Mouse (Mus musculus) heart, postnatal 10 days (tissue): Measurements from ENCODE around the gene Tbc1d10b. TPM values are rescaled to one million over a fixed set of nuclear protein-coding genes. Genes with fewer than 3 reads are reported as not detected.

Source experiments
- DNase-seq, 2 experiments: peaks; one replicate each; pipeline ENCODE4 v3.0.0; 2021
- intact Hi-C: fragments of 180-260 bp; cut with DNase I; formaldehyde crosslinking; loops from one replicate; pipeline ENCODE4 v1.15.1; 2025
- total RNA-seq, 2 experiments: library from RNA; stranded (reverse); gene quantifications; 2 replicates each; pipeline ENCODE4 v1.2.3; 2021

Tbc1d10b gene
- total RNA-seq, 2 experiments from 2014 or later = 35.3 to 37.2 TPM

DNA sequence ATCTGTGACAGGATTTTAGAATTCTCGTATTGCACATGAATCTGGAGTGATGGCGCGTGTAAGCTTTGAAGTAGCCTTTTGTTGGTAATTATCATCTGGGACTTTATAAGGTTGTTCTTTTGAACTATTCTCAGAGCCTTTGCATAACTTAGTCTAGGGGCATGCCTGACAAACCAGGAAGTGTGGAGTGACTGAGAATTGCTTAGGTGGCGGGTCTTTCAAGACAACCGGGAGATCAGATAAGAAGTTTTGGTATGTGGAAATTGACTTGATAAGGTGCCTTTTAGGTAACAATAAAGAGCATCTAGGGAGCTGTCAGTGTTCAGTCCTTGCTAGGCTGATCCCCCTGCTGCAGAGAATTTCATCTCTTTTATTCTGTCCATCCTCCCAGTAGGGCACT is 41.8 kb downstream of the Tbc1d10b start:
- no peak for DNase-seq
- intact Hi-C loops = no loop called here

DNA sequence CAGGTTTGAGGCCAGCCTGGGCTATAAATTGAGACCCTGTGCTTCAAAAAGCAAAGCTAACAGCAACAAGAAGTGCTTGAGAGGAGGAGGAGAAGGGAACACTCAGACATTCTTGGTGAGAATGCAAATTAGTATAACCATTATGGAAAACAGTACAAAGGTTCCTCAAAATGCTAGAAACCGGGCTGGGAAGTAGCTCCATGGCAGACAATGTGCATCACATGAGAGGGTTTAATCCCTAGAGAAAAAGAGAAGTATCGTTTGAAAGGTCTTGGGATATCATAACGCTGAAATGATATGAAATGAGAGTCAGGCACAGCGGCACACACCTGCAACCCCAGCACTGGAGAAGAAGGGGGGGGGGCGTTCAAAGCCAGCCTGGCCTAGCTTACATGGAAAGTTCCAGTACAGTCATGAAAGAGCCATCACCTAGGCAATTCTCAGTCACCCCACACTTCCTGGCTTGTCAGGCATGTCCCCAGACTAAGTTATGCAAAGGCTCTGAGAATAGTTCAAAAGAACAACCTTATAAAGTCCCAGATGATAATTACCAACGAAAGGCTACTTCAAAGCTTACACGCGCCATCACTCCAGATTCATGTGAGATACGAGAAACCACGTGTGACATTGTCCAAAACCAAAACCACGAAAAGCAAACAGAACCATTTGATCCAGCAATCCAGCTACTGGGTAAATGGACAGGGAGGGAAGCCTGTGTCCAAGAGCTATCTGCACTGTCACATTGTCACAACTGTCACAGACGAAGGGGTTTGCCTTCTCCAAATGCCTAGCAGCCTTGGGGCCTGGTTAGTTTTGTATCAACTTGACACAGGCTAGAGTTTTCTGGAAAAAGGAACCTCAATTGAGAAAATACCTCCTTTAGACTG is 42.4 kb downstream of the Tbc1d10b start:
- intact Hi-C loops = no loop called here

DNA sequence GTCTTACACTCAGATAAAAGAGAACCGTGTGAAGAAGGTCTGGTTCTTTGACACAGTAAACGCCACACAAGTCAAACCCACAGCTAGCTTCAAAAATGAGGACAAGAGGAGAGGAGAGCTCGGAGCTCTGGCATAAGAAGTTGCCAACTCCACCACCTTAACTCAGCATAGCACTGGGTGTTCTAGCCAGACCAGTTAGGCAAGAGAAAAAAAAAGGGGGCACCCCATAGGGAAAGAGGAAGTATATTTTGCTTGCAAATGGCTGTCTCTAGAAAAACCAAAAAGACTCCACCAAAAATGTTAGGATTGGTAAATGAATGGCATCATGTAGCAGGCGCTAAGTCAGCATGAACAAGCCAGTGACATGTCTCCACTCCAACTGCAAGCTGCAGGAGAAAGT is 44.3 kb downstream of the Tbc1d10b start:
- DNase-seq = no peak
- intact Hi-C loops = no loop called here

More for the DNA sequence above, 42.4 kb downstream of the Tbc1d10b start:
- DNase-seq = no peak

DNA sequence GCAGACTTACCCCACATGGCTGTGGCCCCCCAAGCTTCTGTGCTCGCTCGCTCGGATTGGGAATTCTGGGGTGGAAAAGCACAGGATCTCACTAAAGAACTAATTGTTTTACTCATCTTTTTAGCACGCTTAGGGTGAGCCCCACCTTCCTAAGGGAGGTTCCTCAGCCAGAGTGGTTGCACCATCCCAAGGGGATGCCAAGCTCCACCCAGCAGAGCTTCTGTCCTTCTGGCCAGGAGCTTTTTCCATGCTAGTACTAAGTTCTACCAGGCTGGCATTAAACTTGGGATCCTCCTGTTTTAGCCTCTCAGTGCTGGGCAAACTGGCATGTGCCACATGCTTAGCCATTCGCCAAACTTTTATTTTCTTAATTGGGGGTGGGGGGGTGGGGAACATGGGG is 45.7 kb downstream of the Tbc1d10b start:
- DNase-seq = no peak
- intact Hi-C loops = no loop called here

DNA sequence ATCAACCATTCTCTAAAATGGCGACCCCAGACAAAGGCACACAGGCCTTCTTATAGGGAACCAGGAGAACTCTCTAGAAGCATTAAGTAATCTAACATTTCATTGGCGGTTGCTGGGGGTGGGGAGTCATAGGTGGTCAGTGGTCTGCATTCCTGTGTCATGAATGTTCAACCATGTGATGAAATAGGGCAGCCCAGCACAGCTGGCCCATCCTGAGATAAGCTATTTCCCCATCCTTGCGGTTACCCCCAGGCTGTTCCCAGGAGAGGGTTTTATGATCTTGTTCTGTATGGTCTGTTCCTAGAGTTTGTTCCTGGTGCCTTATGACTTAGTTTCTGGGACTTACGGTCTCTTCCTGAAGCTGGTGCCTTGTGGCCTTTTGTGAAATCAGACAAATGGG is 50.7 kb downstream of the Tbc1d10b start:
- no peak for DNase-seq
- intact Hi-C loops = no loop called here

DNA sequence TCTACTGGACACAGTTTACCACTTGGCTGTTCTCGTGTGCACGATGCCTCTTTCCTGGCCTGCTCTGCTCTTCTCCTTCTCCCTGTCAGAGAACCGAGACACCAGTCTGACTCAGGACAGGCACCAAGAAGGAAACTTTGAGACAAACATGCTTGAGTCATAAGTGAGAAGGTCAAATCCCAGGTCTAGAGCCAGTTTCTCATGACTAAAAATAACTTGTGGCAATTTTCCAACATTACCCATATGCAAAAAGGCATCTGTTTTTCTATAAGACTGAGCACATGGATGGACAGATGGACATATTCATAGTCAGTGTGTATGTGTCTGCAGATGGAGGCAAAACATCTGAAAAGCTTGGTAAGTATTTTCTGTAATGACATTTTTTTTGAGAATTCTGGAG is 54.8 kb downstream of the Tbc1d10b start:
- no peak for DNase-seq
- intact Hi-C loops = no loop called here

DNA sequence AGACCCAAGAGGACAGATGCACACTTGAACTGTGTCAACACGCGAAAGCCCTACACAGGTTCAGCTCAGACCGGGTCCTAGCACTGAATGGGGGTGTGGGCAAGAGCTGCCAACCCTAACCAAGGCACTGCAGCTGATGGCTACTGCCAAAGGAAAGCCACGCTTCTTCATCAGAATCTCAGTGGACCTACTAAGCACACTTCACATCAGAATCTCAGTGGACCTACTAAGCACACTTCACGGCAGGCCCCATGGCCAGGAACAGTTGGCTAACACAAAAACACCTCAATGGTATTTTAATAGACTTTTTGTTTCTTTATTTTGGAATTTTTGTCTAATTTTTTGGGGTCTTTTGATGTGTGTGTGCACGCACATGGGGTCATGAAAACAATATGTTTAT is 55.8 kb downstream of the Tbc1d10b start:
- intact Hi-C loops = no loop called here
- DNase-seq = no peak

DNA sequence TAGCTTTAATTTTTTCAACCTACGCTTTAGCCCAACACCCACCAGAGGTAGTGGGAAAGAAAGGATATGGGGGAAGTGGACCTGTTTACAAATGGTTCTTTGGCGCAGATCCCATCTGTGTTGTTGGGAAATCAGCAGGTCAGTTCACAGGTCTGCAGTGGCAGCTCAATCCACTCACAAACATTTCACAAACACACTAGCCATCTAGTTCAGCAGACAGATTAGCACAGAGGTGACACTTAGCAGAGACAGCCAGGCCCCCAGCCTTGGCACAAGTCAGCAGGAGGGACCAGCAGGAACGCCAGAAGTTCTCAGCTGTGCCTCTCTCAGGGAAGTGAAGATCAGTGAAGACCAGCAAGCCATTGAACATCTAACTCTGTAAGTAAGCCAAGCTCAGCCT is 60.4 kb downstream of the Tbc1d10b start:
- intact Hi-C loops = no loop called here
- DNase-seq = peak in 1 of 2 experiments; percentile 9

Other genes starting within 250 kb of the Tbc1d10b start
- gene Cdipt, start 232.6 kb downstream of the Tbc1d10b start, total RNA-seq = 10 to 100 TPM; 73.8 to 82.0 TPM
- gene Cdiptos, start 232.4 kb downstream of the Tbc1d10b start, total RNA-seq = under 1 TPM; 0.47 to 0.84 TPM
- gene Mvp, start 193.8 kb downstream of the Tbc1d10b start, total RNA-seq = 10 to 100 TPM; 45.3 to 50.1 TPM
- not detected for gene Pagr1b, start 192.0 kb downstream of the Tbc1d10b start, total RNA-seq
- gene Pagr1a, start 191.1 kb downstream of the Tbc1d10b start, total RNA-seq = 10 to 100 TPM in 1 of 2 experiments, 1 to 10 TPM in 1; 6.4 to 19.6 TPM
- gene Gm42742, start 187.4 kb downstream of the Tbc1d10b start, total RNA-seq = 10 to 100 TPM; 19.0 to 27.2 TPM
- gene Prrt2, start 187.3 kb downstream of the Tbc1d10b start, total RNA-seq = 1 to 10 TPM; 1.0 to 2.3 TPM
- 100 to 1,000 TPM; 106 to 113 TPM for gene Maz, start 181.4 kb downstream of the Tbc1d10b start, total RNA-seq
- 10 to 100 TPM; 15.3 to 17.6 TPM for gene Kif22, start 166.0 kb downstream of the Tbc1d10b start, total RNA-seq
- gene Zg16, start 121.1 kb downstream of the Tbc1d10b start, total RNA-seq = not detected
- gene AI467606, start 117.1 kb downstream of the Tbc1d10b start, total RNA-seq = 1 to 10 TPM in 1 of 2 experiments, under 1 TPM in 1; 0.94 to 1.5 TPM
- gene Qprt, start 86.2 kb downstream of the Tbc1d10b start, total RNA-seq = under 1 TPM in 1 of 2 experiments, not detected in 1; 0.29 TPM
- under 1 TPM; 0.72 to 0.84 TPM for gene Spn, start 70.6 kb downstream of the Tbc1d10b start, total RNA-seq
- gene Cd2bp2, start 12.4 kb downstream of the Tbc1d10b start, total RNA-seq = 10 to 100 TPM; 46.8 to 49.2 TPM
- gene Mylpf, start 422 bp upstream of the Tbc1d10b start, total RNA-seq = 1 to 10 TPM; 1.7 to 2.5 TPM
- 1 to 10 TPM; 6.8 to 8.8 TPM for gene Zfp553, start 24.6 kb upstream of the Tbc1d10b start, total RNA-seq
- 10 to 100 TPM; 11.5 to 15.5 TPM for gene Sept1, start 24.7 kb upstream of the Tbc1d10b start, total RNA-seq
- gene Zfp771, start 35.8 kb upstream of the Tbc1d10b start, total RNA-seq = 10 to 100 TPM; 14.3 to 15.9 TPM
- gene Dctpp1, start 52.2 kb upstream of the Tbc1d10b start, total RNA-seq = 10 to 100 TPM; 45.2 to 48.5 TPM
- gene Sephs2, start 65.6 kb upstream of the Tbc1d10b start, total RNA-seq = 10 to 100 TPM; 39.4 to 49.4 TPM
- gene Itgal, start 87.8 kb upstream of the Tbc1d10b start, total RNA-seq = 1 to 10 TPM; 2.8 to 3.7 TPM
- 10 to 100 TPM; 40.4 to 43.0 TPM for gene Zfp768, start 137.1 kb upstream of the Tbc1d10b start, total RNA-seq
- 1 to 10 TPM; 5.5 to 5.6 TPM for gene Zfp747, start 167.6 kb upstream of the Tbc1d10b start, total RNA-seq
- 1 to 10 TPM; 2.9 to 3.2 TPM for gene 9130019O22Rik, start 178.7 kb upstream of the Tbc1d10b start, total RNA-seq
- gene E430018J23Rik, start 185.2 kb upstream of the Tbc1d10b start, total RNA-seq = 1 to 10 TPM; 4.7 to 5.7 TPM
- 1 to 10 TPM; 4.7 TPM for gene Zfp764, start 198.4 kb upstream of the Tbc1d10b start, total RNA-seq
- 1 to 10 TPM; 3.8 to 6.2 TPM for gene Zfp688, start 213.6 kb upstream of the Tbc1d10b start, total RNA-seq
- gene Zfp689, start 240.7 kb upstream of the Tbc1d10b start, total RNA-seq = 1 to 10 TPM; 2.7 to 3.0 TPM